Mouse (Mus musculus) CH12.LX (cell line): Measurements from ENCODE around the gene Zfp708. TPM values are rescaled to one million over a fixed set of nuclear protein-coding genes. Genes with fewer than 3 reads are reported as not detected.

Source experiments
- DNase-seq: peaks from one replicate; pipeline ENCODE4 v3.0.0-alpha.2; 2013; ENCODE audit errors: extremely low read depth
- H3K27ac ChIP-seq: 2 replicates; pipeline ENCODE4 v1.5.1; 2012; ENCODE audit warnings: low read depth, mild to moderate bottlenecking, control low read depth, moderate library complexity; ENCODE audit not compliant: insufficient read depth
- H3K27me3 ChIP-seq: replicated peaks from 2 replicates; pipeline ENCODE3; 2012; ENCODE audit warnings: inconsistent platforms
- H3K36me3 ChIP-seq, 2 experiments: replicated peaks in 1 of 2; 2 replicates each; pipeline versions ENCODE3 to v1.6.1; 2012; ENCODE audit warnings: inconsistent platforms in 1 of 2, low read length in 1 of 2, mild to moderate bottlenecking in 1 of 2, mixed read lengths in 1 of 2, moderate library complexity in 1 of 2; ENCODE audit not compliant: control insufficient read depth in 1 of 2, insufficient read depth in 1 of 2
- H3K4me1 ChIP-seq, 2 experiments: 2 replicates each; pipeline ENCODE4 v1.6.1; 2012; ENCODE audit warnings: inconsistent platforms in 1 of 2, moderate library complexity in 1 of 2; ENCODE audit not compliant: insufficient read depth in 2 of 2, control insufficient read depth in 1 of 2
- H3K4me2 ChIP-seq: 2 replicates; pipeline ENCODE4 v1.6.1; 2012; ENCODE audit warnings: low read depth, mild to moderate bottlenecking, control low read depth; ENCODE audit not compliant: poor library complexity, insufficient read depth, severe bottlenecking
- H3K4me3 ChIP-seq, 3 experiments: fragments of 150-350 bp in 1 of 3; sonication (generic) in 1 of 3; replicated peaks in 1 of 3; 2 replicates each; pipeline versions ENCODE3 to v1.5.1; 2011 to 2012; ENCODE audit warnings: low read depth in 2 of 3, low read length in 2 of 3, mild to moderate bottlenecking in 2 of 3, moderate library complexity in 2 of 3, control low read depth in 1 of 3, improper control_type of control experiment in 1 of 3, inconsistent platforms in 1 of 3, mixed read lengths in 1 of 3; ENCODE audit not compliant: poor library complexity in 1 of 3
- H3K79me2 ChIP-seq: replicated peaks from 2 replicates; pipeline ENCODE4 v1.6.1; 2012; ENCODE audit warnings: mild to moderate bottlenecking, moderate library complexity; ENCODE audit not compliant: control insufficient read depth, poor library complexity, insufficient read depth, severe bottlenecking; ENCODE audit errors: extremely low read depth
- H3K9ac ChIP-seq: 2 replicates; pipeline ENCODE4 v1.6.1; 2012; ENCODE audit warnings: low read depth, mild to moderate bottlenecking, control low read depth, moderate library complexity; ENCODE audit not compliant: insufficient read depth
- H3K9me3 ChIP-seq: replicated peaks from 2 replicates; pipeline ENCODE3; 2012; ENCODE audit warnings: low read length, inconsistent platforms, mixed read lengths
- CHD1 ChIP-seq: IDR thresholded peaks from 2 replicates; pipeline ENCODE4 v1.6.1; 2012; ENCODE audit warnings: low read depth, low read length, improper control_type of control experiment, inconsistent platforms
- CTCF ChIP-seq, 2 experiments: IDR thresholded peaks in 1 of 2; conservative IDR thresholded peaks in 1 of 2; 2 replicates each; pipeline ENCODE4 v1.5.1; 2011 to 2012; ENCODE audit warnings: low read depth in 2 of 2, low read length in 2 of 2, improper control_type of control experiment in 1 of 2, inconsistent platforms in 1 of 2, mild to moderate bottlenecking in 1 of 2, moderate library complexity in 1 of 2
- E2F4 ChIP-seq: IDR thresholded peaks from 2 replicates; pipeline ENCODE4 v1.6.1; 2011; ENCODE audit warnings: low read depth, low read length, improper control_type of control experiment; ENCODE audit not compliant: insufficient replicate concordance
- ELF1 ChIP-seq: IDR thresholded peaks from 2 replicates; pipeline ENCODE4 v1.6.1; 2014; ENCODE audit warnings: low read depth, mild to moderate bottlenecking, inconsistent platforms, low read length, improper control_type of control experiment
- EP300 ChIP-seq: IDR thresholded peaks from 2 replicates; pipeline ENCODE4 v1.6.1; 2011; ENCODE audit warnings: low read length, improper control_type of control experiment
- GABPA ChIP-seq: IDR thresholded peaks from 2 replicates; pipeline ENCODE4 v1.6.1; 2012; ENCODE audit warnings: low read depth, low read length, improper control_type of control experiment, inconsistent platforms; ENCODE audit not compliant: insufficient replicate concordance
- HCFC1 ChIP-seq: IDR thresholded peaks from 2 replicates; pipeline ENCODE4 v1.6.1; 2012; ENCODE audit warnings: low read depth, mild to moderate bottlenecking, inconsistent platforms, low read length, improper control_type of control experiment
- IRF4 ChIP-seq: IDR thresholded peaks from 2 replicates; pipeline ENCODE4 v1.6.1; 2014; ENCODE audit warnings: low read depth, mild to moderate bottlenecking, inconsistent platforms, low read length, improper control_type of control experiment
- JUN ChIP-seq: IDR thresholded peaks from 2 replicates; pipeline ENCODE4 v1.6.1; 2011; ENCODE audit warnings: low read depth, mild to moderate bottlenecking, low read length, improper control_type of control experiment, moderate library complexity; ENCODE audit not compliant: insufficient read depth
- JUND ChIP-seq: conservative IDR thresholded peaks from 2 replicates; pipeline ENCODE4 v1.6.1; 2011; ENCODE audit warnings: low read depth, low read length, improper control_type of control experiment
- KAT2A ChIP-seq: IDR thresholded peaks from 2 replicates; pipeline ENCODE4 v1.6.1; 2012; ENCODE audit warnings: low read length, improper control_type of control experiment, inconsistent platforms; ENCODE audit not compliant: insufficient replicate concordance
- MAFK ChIP-seq: IDR thresholded peaks from 2 replicates; pipeline ENCODE4 v1.6.1; 2011; ENCODE audit warnings: low read length, improper control_type of control experiment; ENCODE audit not compliant: insufficient replicate concordance
- MAX ChIP-seq: IDR thresholded peaks from 2 replicates; pipeline ENCODE4 v1.6.1; 2011; ENCODE audit warnings: low read length, improper control_type of control experiment
- MAZ ChIP-seq: IDR thresholded peaks from 2 replicates; pipeline ENCODE4 v1.6.1; 2012; ENCODE audit warnings: low read depth, mild to moderate bottlenecking, inconsistent platforms, low read length, improper control_type of control experiment, moderate library complexity
- MEF2A ChIP-seq: IDR thresholded peaks from 2 replicates; pipeline ENCODE4 v1.6.1; 2014; ENCODE audit warnings: low read depth, mild to moderate bottlenecking, inconsistent platforms, low read length, improper control_type of control experiment, borderline replicate concordance
- NELFE ChIP-seq: IDR thresholded peaks from 2 replicates; pipeline ENCODE4 v1.6.1; 2011; ENCODE audit warnings: low read depth, low read length, improper control_type of control experiment
- NRF1 ChIP-seq: IDR thresholded peaks from 2 replicates; pipeline ENCODE4 v1.6.1; 2014; ENCODE audit warnings: low read depth, mild to moderate bottlenecking, inconsistent platforms, low read length, improper control_type of control experiment, moderate library complexity
- PAX5 ChIP-seq: IDR thresholded peaks from 2 replicates; pipeline ENCODE4 v1.6.1; 2012; ENCODE audit warnings: low read length, inconsistent platforms, mixed read lengths
- RAD21 ChIP-seq: IDR thresholded peaks from 2 replicates; pipeline ENCODE4 v1.6.1; 2011; ENCODE audit warnings: low read depth, mild to moderate bottlenecking, low read length, improper control_type of control experiment, moderate library complexity
- TCF12 ChIP-seq: IDR thresholded peaks from 2 replicates; pipeline ENCODE4 v1.6.1; 2014; ENCODE audit warnings: low read depth, mild to moderate bottlenecking, inconsistent platforms, low read length, improper control_type of control experiment
- UBTF ChIP-seq: IDR thresholded peaks from 2 replicates; pipeline ENCODE4 v1.6.1; 2012; ENCODE audit warnings: low read depth, mild to moderate bottlenecking, inconsistent platforms, low read length, improper control_type of control experiment, moderate library complexity
- USF1 ChIP-seq: IDR thresholded peaks from 2 replicates; pipeline ENCODE4 v1.6.1; 2014; ENCODE audit warnings: low read depth, mild to moderate bottlenecking, inconsistent platforms, low read length, improper control_type of control experiment
- USF2 ChIP-seq: conservative IDR thresholded peaks from 2 replicates; pipeline ENCODE4 v1.6.1; 2011; ENCODE audit warnings: low read depth, low read length, improper control_type of control experiment
- ZC3H11A ChIP-seq: IDR thresholded peaks from 2 replicates; pipeline ENCODE4 v1.6.1; 2012; ENCODE audit warnings: low read depth, mild to moderate bottlenecking, inconsistent platforms, low read length, improper control_type of control experiment
- ZKSCAN1 ChIP-seq: IDR thresholded peaks from 2 replicates; pipeline ENCODE4 v1.6.1; 2012; ENCODE audit warnings: low read depth, inconsistent platforms, low read length, improper control_type of control experiment, borderline replicate concordance
- ZMIZ1 ChIP-seq: IDR thresholded peaks from 2 replicates; pipeline ENCODE4 v1.6.1; 2012; ENCODE audit warnings: low read depth, mild to moderate bottlenecking, inconsistent platforms, low read length, improper control_type of control experiment
- ZNF384 ChIP-seq: IDR thresholded peaks from 2 replicates; pipeline ENCODE4 v1.6.1; 2012; ENCODE audit warnings: low read depth, low read length, improper control_type of control experiment, inconsistent platforms
- dilution Hi-C: fragments of 300-500 bp; cut with MboI; formaldehyde crosslinking; loops from 2 replicates; pipeline ENCODE4 v1.14.3; 2020; ENCODE audit warnings: low sequenced_read_pairs; ENCODE audit not compliant: extremely low pct_unique_long_range_greater_than_20kb, extremely low pct_ligation_motif_present
- in situ Hi-C: fragments of 300-500 bp; cut with MboI; formaldehyde crosslinking; loops from 3 replicates; pipeline ENCODE4 v1.14.3; 2019; ENCODE audit warnings: low sequenced_read_pairs, low pct_ligation_motif_present, low pct_unique_long_range_greater_than_20kb, mixed read lengths
- polyA plus RNA-seq: library from polyadenylated mRNA; unstranded; fragments of >175 nt; gene quantifications from 2 replicates; pipeline ENCODE4 v1.2.1, GENCODE M21; 2012; ENCODE audit warnings: low read depth; ENCODE audit not compliant: insufficient read length
- total RNA-seq, 2 experiments: library from RNA; depleted of rRNA; stranded (reverse); fragments of 300-350 nt in 1 of 2; fragments of >200 nt in 1 of 2; gene quantifications; 2 replicates each; pipeline ENCODE4 v1.2.3; 2012 to 2014

Gene Zfp708
- total and polyA plus RNA-seq, 3 experiments, result 0.81 to 4.2 (median 1.1) TPM

- TF ChIP-seq JUN, result no peak
- no peak for TF ChIP-seq ZNF384
- TF ChIP-seq MAX, result peak; percentile 54; the same call in 1 of the 2 replicates
- TF ChIP-seq MAFK, result no peak
- no peak; the same call in 1 of the 2 replicates for TF ChIP-seq GABPA
- no peak for TF ChIP-seq ZKSCAN1
- peak; percentile 56; the same call in 1 of the 2 replicates for TF ChIP-seq ELF1
These were observed 16.5 kb downstream of the Zfp708 start (continued) for GRCm38 (mm10) chr13:67081142-67081713.

GRCm38 (mm10) chr13:67077244-67077643, 20.5 kb downstream of the Zfp708 start:
- H3K36me3 ChIP-seq, result peaks cover 11 to 41% of the 10 kb centered on the region in 2 experiments
- peaks cover 3% of the 10 kb centered on the region for H3K9me3 ChIP-seq
- in situ Hi-C loops, result no loop called here
- H3K4me1 ChIP-seq, result peaks cover 0 to 14% of the 10 kb centered on the region in 2 experiments; a peak in 2 of 4 replicates
- TF ChIP-seq NELFE, result no peak
- TF ChIP-seq UBTF, result no peak
- no peak for TF ChIP-seq RAD21
- TF ChIP-seq CHD1, result no peak
- no peak for TF ChIP-seq MAZ
- no peak for TF ChIP-seq KAT2A
- TF ChIP-seq MAX, result no peak
- no peak for TF ChIP-seq NRF1
- TF ChIP-seq PAX5, result no peak
- no peak for TF ChIP-seq E2F4
- TF ChIP-seq IRF4, result no peak
- TF ChIP-seq JUND, result no peak
- no peaks in the 10 kb centered on the region; the same call in 1 of the 2 replicates for H3K79me2 ChIP-seq
- no peak overlapping the region for H3K27ac ChIP-seq
- dilution Hi-C loops, result no loop called here
- H3K27me3 ChIP-seq, result no peaks in the 10 kb centered on the region
- no peak for DNase-seq
- no peak overlapping the region for H3K4me2 ChIP-seq
- H3K9ac ChIP-seq, result no peak overlapping the region
- H3K4me3 ChIP-seq, result no peak overlapping the region

GRCm38 (mm10) chr13:67072786-67073185, 25.0 kb downstream of the Zfp708 start:
- Histone ChIP-seq H3K27ac (no peak overlapping the region), H3K9me3 (peaks cover 16% of the 10 kb centered on the region), H3K4me2 (no peak overlapping the region), H3K27me3 (no peaks in the 10 kb centered on the region), H3K9ac (no peak overlapping the region), H3K4me1 (no peaks in the 10 kb centered on the region), H3K79me2 (no peaks in the 10 kb centered on the region), H3K4me3 (no peak overlapping the region), H3K36me3 (peaks cover 20 to 51% of the 10 kb centered on the region in 2 experiments)
- TF ChIP-seq ZNF384, result no peak
- TF ChIP-seq NRF1, result no peak
- no peak for TF ChIP-seq ELF1
- TF ChIP-seq IRF4, result no peak
- no peak for TF ChIP-seq MEF2A
- no peak for TF ChIP-seq EP300
- no peak for TF ChIP-seq HCFC1
- no peak for TF ChIP-seq USF2
- TF ChIP-seq KAT2A, result no peak
- TF ChIP-seq USF1, result no peak
- no peak for TF ChIP-seq RAD21
- no peak for TF ChIP-seq ZMIZ1
- TF ChIP-seq ZC3H11A, result no peak
- TF ChIP-seq JUND, result no peak
- TF ChIP-seq TCF12, result no peak
- no peak for TF ChIP-seq CTCF (conservative IDR thresholded peaks at IDR 0.05 in 1 of 2, IDR thresholded peaks at IDR 0.05 in 1 of 2; ENCODE audit: low read depth in 2 of 2, low read length in 2 of 2)
- dilution Hi-C loops, result no loop called here
- in situ Hi-C loops, result no loop called here
- no peak for DNase-seq
